Mouse (Mus musculus) spleen, postnatal 36 days (tissue): Measurements from ENCODE around the gene Ncstn.
A peak's percentile ranks its signal among the peaks of the same experiment; 100 is the strongest.

Experiments used
- DNase-seq, 2 experiments: peaks; one replicate each; pipeline ENCODE4 v3.0.0; 2022; ENCODE audit warnings: low spot score in 2 of 2, mixed read lengths in 1 of 2

Gene Ncstn

GRCm38 (mm10) chr1:172072604-172073003 lies 10.0 kb downstream of the Ncstn start:
- no peak for DNase-seq

GRCm38 (mm10) chr1:172071556-172071955 lies 11.0 kb downstream of the Ncstn start:
- DNase-seq = no peak

GRCm38 (mm10) chr1:172070227-172070626 lies 12.4 kb downstream of the Ncstn start:
- DNase-seq = no peak

- DNase-seq = no peak
Observed at GRCm38 (mm10) chr1:172064613-172065141, 17.9 kb downstream of the Ncstn start.

- no peak for DNase-seq
Observed at GRCm38 (mm10) chr1:172063291-172064023, 19.1 kb downstream of the Ncstn start.

GRCm38 (mm10) chr1:172062101-172062500 lies 20.5 kb downstream of the Ncstn start:
- DNase-seq = no peak

- no peak for DNase-seq
Observed at GRCm38 (mm10) chr1:172061217-172061616, 21.4 kb downstream of the Ncstn start.

- DNase-seq = no peak
Observed at GRCm38 (mm10) chr1:172060659-172061058, 21.9 kb downstream of the Ncstn start.

GRCm38 (mm10) chr1:172058874-172059273 lies 23.7 kb downstream of the Ncstn start:
- DNase-seq = no peak

GRCm38 (mm10) chr1:172058321-172058720 lies 24.3 kb downstream of the Ncstn start:
- DNase-seq = no peak

- DNase-seq = no peak
Observed at GRCm38 (mm10) chr1:172057491-172057921, 25.1 kb downstream of the Ncstn start, which contains the start of gene Nhlh1. Gene Nhlh1 (minus strand): TSS chr1:172057573.

GRCm38 (mm10) chr1:172056251-172056650 lies 26.3 kb downstream of the Ncstn start:
- no peak for DNase-seq

GRCm38 (mm10) chr1:172053541-172054440 lies 28.8 kb downstream of the Ncstn start:
- DNase-seq = no peak

- DNase-seq = no peak
Observed at GRCm38 (mm10) chr1:172052766-172053279, 29.8 kb downstream of the Ncstn start.

GRCm38 (mm10) chr1:172049131-172049782 lies 33.3 kb downstream of the Ncstn start:
- DNase-seq = no peak

- DNase-seq = no peak
Observed at GRCm38 (mm10) chr1:172048241-172048734, 34.3 kb downstream of the Ncstn start.

GRCm38 (mm10) chr1:172046938-172047337 lies 35.7 kb downstream of the Ncstn start:
- DNase-seq = peak; percentile 31 to 46

GRCm38 (mm10) chr1:172046410-172046809 lies 36.2 kb downstream of the Ncstn start:
- no peak for DNase-seq

- no peak for DNase-seq
Observed at GRCm38 (mm10) chr1:172029914-172030313, 52.7 kb downstream of the Ncstn start.

GRCm38 (mm10) chr1:172028394-172029275 lies 54.0 kb downstream of the Ncstn start, which contains the start of gene Vangl2:
Gene Vangl2 (minus strand): TSS chr1:172028444.
- no peak for DNase-seq

GRCm38 (mm10) chr1:172027809-172028102 lies 54.8 kb downstream of the Ncstn start:
- DNase-seq = no peak
